Mouse (Mus musculus): ENCODE results near the gene Il10. TPM values are rescaled to one million over a fixed set of nuclear protein-coding genes. Genes with fewer than 3 reads are reported as not detected.

Il10 gene
- total RNA-seq, 2 experiments from 2014 or later, result not detected

GRCm38 (mm10) chr1:131048121-131048863 lies 28.6 kb downstream of the Il10 start:
- DNase-seq (ENCODE audit: extremely low spot score in 1 of 2, low spot score in 1 of 2), result no peak

GRCm38 (mm10) chr1:131048946-131049345 lies 29.3 kb downstream of the Il10 start:
- DNase-seq (ENCODE audit: extremely low spot score in 1 of 2, low spot score in 1 of 2), result no peak

GRCm38 (mm10) chr1:131049361-131049806 lies 29.7 kb downstream of the Il10 start:
- DNase-seq (ENCODE audit: extremely low spot score in 1 of 2, low spot score in 1 of 2), result no peak

- DNase-seq (ENCODE audit: extremely low spot score in 1 of 2, low spot score in 1 of 2), result no peak
Measured at GRCm38 (mm10) chr1:131050011-131050410, 30.4 kb downstream of the Il10 start.

- no peak for DNase-seq (ENCODE audit: extremely low spot score in 1 of 2, low spot score in 1 of 2)
Measured at GRCm38 (mm10) chr1:131050617-131051016, 31.0 kb downstream of the Il10 start.

- no peak for DNase-seq (ENCODE audit: extremely low spot score in 1 of 2, low spot score in 1 of 2)
Measured at GRCm38 (mm10) chr1:131051073-131051472, 31.4 kb downstream of the Il10 start.

- peak; percentile 47 to 53 for DNase-seq (ENCODE audit: extremely low spot score in 1 of 2, low spot score in 1 of 2)
Measured at GRCm38 (mm10) chr1:131053239-131053638, 33.6 kb downstream of the Il10 start.

- DNase-seq (ENCODE audit: extremely low spot score in 1 of 2, low spot score in 1 of 2), result no peak
Measured at GRCm38 (mm10) chr1:131053656-131054055, 34.0 kb downstream of the Il10 start.

- no peak for DNase-seq (ENCODE audit: extremely low spot score in 1 of 2, low spot score in 1 of 2)
Measured at GRCm38 (mm10) chr1:131054251-131054650, 34.6 kb downstream of the Il10 start.

GRCm38 (mm10) chr1:131058431-131058830 lies 38.8 kb downstream of the Il10 start:
- no peak for DNase-seq (ENCODE audit: extremely low spot score in 1 of 2, low spot score in 1 of 2)

- DNase-seq (ENCODE audit: extremely low spot score in 1 of 2, low spot score in 1 of 2), result no peak
Measured at GRCm38 (mm10) chr1:131059411-131059810, 39.8 kb downstream of the Il10 start.

- DNase-seq (ENCODE audit: extremely low spot score in 1 of 2, low spot score in 1 of 2), result no peak
Measured at GRCm38 (mm10) chr1:131059841-131060240, 40.2 kb downstream of the Il10 start.

- peak in 1 of 2 experiments; percentile 55 for DNase-seq (ENCODE audit: extremely low spot score in 1 of 2, low spot score in 1 of 2)
Measured at GRCm38 (mm10) chr1:131060290-131061253, 40.9 kb downstream of the Il10 start.

GRCm38 (mm10) chr1:131061740-131062254 lies 42.2 kb downstream of the Il10 start:
- no peak for DNase-seq (ENCODE audit: extremely low spot score in 1 of 2, low spot score in 1 of 2)

GRCm38 (mm10) chr1:131062821-131063220 lies 43.2 kb downstream of the Il10 start:
- DNase-seq (ENCODE audit: extremely low spot score in 1 of 2, low spot score in 1 of 2), result no peak

- DNase-seq (ENCODE audit: extremely low spot score in 1 of 2, low spot score in 1 of 2), result no peak
Measured at GRCm38 (mm10) chr1:131064202-131064601, 44.6 kb downstream of the Il10 start.

- no peak for DNase-seq (ENCODE audit: extremely low spot score in 1 of 2, low spot score in 1 of 2)
Measured at GRCm38 (mm10) chr1:131068011-131068727, 48.5 kb downstream of the Il10 start.

GRCm38 (mm10) chr1:131069010-131069409 lies 49.4 kb downstream of the Il10 start:
- DNase-seq (ENCODE audit: extremely low spot score in 1 of 2, low spot score in 1 of 2), result no peak

- no peak for DNase-seq (ENCODE audit: extremely low spot score in 1 of 2, low spot score in 1 of 2)
Measured at GRCm38 (mm10) chr1:131072376-131072990, 52.8 kb downstream of the Il10 start.

GRCm38 (mm10) chr1:131074524-131074938 lies 54.9 kb downstream of the Il10 start:
- DNase-seq (ENCODE audit: extremely low spot score in 1 of 2, low spot score in 1 of 2), result peak in 1 of 2 experiments; percentile 42

All from layer of hippocampus, postnatal 25 days (tissue).